Mouse (Mus musculus): ENCODE data around the gene Ispd. TPM values are rescaled to one million over a fixed set of nuclear protein-coding genes. Genes with fewer than 3 reads are reported as not detected.
A peak's percentile ranks its signal among the peaks of the same experiment; 100 is the strongest.

Gene Ispd
- total RNA-seq, 2 experiments from 2014 or later, result 3.4 to 3.8 TPM

- intact Hi-C loops (cut with DNase I), result no loop called here
These were observed 164.1 kb downstream of the Ispd start for GRCm38 (mm10) chr12:36545318-36545717.

GRCm38 (mm10) chr12:36549474-36549873 is 168.2 kb downstream of the Ispd start:
- intact Hi-C loops (cut with DNase I), result no loop called here

More at GRCm38 (mm10) chr12:36545318-36545717, 164.1 kb downstream of the Ispd start:
- DNase-seq, result no peak

GRCm38 (mm10) chr12:36554697-36555096 is 173.4 kb downstream of the Ispd start:
- no peak for DNase-seq
- intact Hi-C loops (cut with DNase I), result no loop called here

More at GRCm38 (mm10) chr12:36549474-36549873, 168.2 kb downstream of the Ispd start:
- no peak for DNase-seq

- DNase-seq, result no peak
- intact Hi-C loops (cut with DNase I), result no loop called here
These were observed 182.9 kb downstream of the Ispd start for GRCm38 (mm10) chr12:36564146-36564545.

GRCm38 (mm10) chr12:36566974-36567373 is 185.7 kb downstream of the Ispd start:
- intact Hi-C loops (cut with DNase I), result no loop called here
- no peak for DNase-seq

GRCm38 (mm10) chr12:36570414-36571095 is 189.3 kb downstream of the Ispd start:
- no peak for DNase-seq
- intact Hi-C loops (cut with DNase I), result no loop called here

- DNase-seq, result no peak
- intact Hi-C loops (cut with DNase I), result no loop called here
These were observed 203.6 kb downstream of the Ispd start for GRCm38 (mm10) chr12:36584828-36585227.

- DNase-seq, result no peak
- intact Hi-C loops (cut with DNase I), result no loop called here
These were observed 216.4 kb downstream of the Ispd start for GRCm38 (mm10) chr12:36597539-36598250.

- no peak for DNase-seq
- intact Hi-C loops (cut with DNase I), result no loop called here
These were observed 240.9 kb downstream of the Ispd start for GRCm38 (mm10) chr12:36621960-36622736.

GRCm38 (mm10) chr12:36627204-36627603 is 246.0 kb downstream of the Ispd start:
- intact Hi-C loops (cut with DNase I), result no loop called here
- DNase-seq, result no peak

GRCm38 (mm10) chr12:36632427-36632826 is 251.2 kb downstream of the Ispd start:
- intact Hi-C loops (cut with DNase I), result no loop called here
- no peak for DNase-seq

- DNase-seq, result no peak
- intact Hi-C loops (cut with DNase I), result no loop called here
These were observed 266.3 kb downstream of the Ispd start for GRCm38 (mm10) chr12:36647514-36647913.

- peak; percentile 14 to 23 for DNase-seq
- intact Hi-C loops (cut with DNase I), result no loop called here
These were observed 281.2 kb downstream of the Ispd start for GRCm38 (mm10) chr12:36662496-36662895.

- no peak for DNase-seq
- intact Hi-C loops (cut with DNase I), result loop anchor here (5.0 kb wide), 1 partner anchor 767 kb away; no protein-coding TSS in a partner anchor
These were observed 283.5 kb downstream of the Ispd start for GRCm38 (mm10) chr12:36664783-36665182.

- intact Hi-C loops (cut with DNase I), result loop anchor here (5.0 kb wide), 1 partner anchor 769 kb away; no protein-coding TSS in a partner anchor
These were observed 285.5 kb downstream of the Ispd start for GRCm38 (mm10) chr12:36666771-36667170.

GRCm38 (mm10) chr12:36670164-36670908 is 289.1 kb downstream of the Ispd start:
- no peak for DNase-seq
- intact Hi-C loops (cut with DNase I), result loop anchor here (10.0 kb wide), 1 partner anchor 456 kb away; no protein-coding TSS in a partner anchor

More at GRCm38 (mm10) chr12:36666771-36667170, 285.5 kb downstream of the Ispd start:
- no peak for DNase-seq

GRCm38 (mm10) chr12:36670915-36671579 is 289.8 kb downstream of the Ispd start:
- DNase-seq, result no peak
- intact Hi-C loops (cut with DNase I), result loop anchor here (10.0 kb wide), 1 partner anchor 456 kb away; no protein-coding TSS in a partner anchor

- no peak for DNase-seq
- intact Hi-C loops (cut with DNase I), result loop anchor here (10.0 kb wide), 1 partner anchor 460 kb away; no protein-coding TSS in a partner anchor
These were observed 293.2 kb downstream of the Ispd start for GRCm38 (mm10) chr12:36674481-36674880.

- DNase-seq, result no peak
- intact Hi-C loops (cut with DNase I), result loop anchor here (10.0 kb wide), 1 partner anchor 463 kb away; no protein-coding TSS in a partner anchor
These were observed 297.0 kb downstream of the Ispd start for GRCm38 (mm10) chr12:36678220-36678619.

Data from gastrocnemius, postnatal 36 days (tissue).